Mouse (Mus musculus): ENCODE data around the gene Arfgap3. TPM values are rescaled to one million over a fixed set of nuclear protein-coding genes. Genes with fewer than 3 reads are reported as not detected.
"Not testable (repeated sequence)": the region's sequence is repeated elsewhere in the genome, so short reads cannot be mapped to it uniquely, and the experiment has no call there.

Arfgap3 gene
- polyA plus RNA-seq, 1 experiment, result 139 TPM

DNA sequence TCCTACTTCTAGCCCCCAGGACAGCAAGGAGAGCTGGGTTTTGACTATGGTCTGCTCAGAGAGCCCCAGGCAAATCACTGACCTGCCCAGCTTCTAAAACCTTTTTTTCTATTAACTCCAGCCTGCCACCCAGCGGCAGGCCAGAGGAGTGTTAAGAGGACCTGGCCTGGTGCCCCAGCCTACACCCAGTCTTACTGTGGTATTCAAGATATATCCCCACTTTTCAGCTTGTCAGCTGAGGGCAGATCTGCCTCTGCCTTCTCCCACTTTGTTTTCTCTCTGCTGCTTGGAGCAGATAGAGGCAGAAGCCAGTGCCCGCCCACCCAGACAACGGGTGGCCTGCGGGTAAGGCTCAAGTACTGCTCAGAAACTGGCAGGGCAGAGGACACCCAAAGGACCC lies 25.1 kb upstream of the Arfgap3 start:
- TF ChIP-seq CTCF (IDR thresholded peaks at IDR 0.05; ENCODE audit: control insufficient read depth, insufficient read depth, insufficient replicate concordance, low read depth, low read length), result peak; percentile 34; the same call in 1 of the 2 replicates
- no peak for TF ChIP-seq POLR2A (IDR thresholded peaks at IDR 0.05; ENCODE audit: control insufficient read depth, low read depth, low read length)
- H3K4me1 ChIP-seq (ENCODE audit: control insufficient read depth, insufficient read depth, low read length), result no peaks in the 10 kb centered on the region
- no peak overlapping the region for H3K27ac ChIP-seq (ENCODE audit: control insufficient read depth, insufficient read depth, low read depth, low read length)
- no peak overlapping the region for H3K4me3 ChIP-seq (ENCODE audit: control insufficient read depth, low read depth, low read length)
- no peaks in the 10 kb centered on the region; the same call in 1 of the 2 replicates for H3K36me3 ChIP-seq (ENCODE audit: control insufficient read depth, insufficient read depth, low read length)
- no peaks in the 10 kb centered on the region for H3K27me3 ChIP-seq (ENCODE audit: control insufficient read depth, insufficient read depth, low read length)

DNA sequence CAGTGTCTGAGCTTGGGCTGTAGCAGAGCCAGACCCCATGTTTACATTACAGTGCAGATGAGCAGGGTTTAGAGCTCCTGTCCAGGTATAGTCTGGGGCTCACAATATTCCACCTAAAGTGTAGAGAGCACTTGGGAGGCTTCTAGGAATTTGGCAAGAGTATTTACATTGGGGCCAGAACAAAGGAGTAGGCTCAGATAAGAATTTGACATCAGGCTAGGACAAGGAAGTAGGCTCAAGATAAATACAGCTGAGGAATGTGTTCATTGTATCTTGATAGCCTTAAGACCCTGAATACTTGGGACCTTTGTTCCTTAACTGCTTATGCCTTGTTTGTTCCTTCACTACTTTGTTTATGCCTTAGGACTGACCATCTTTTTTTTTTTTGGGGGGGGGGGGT lies 24.0 kb upstream of the Arfgap3 start:
- Histone ChIP-seq H3K4me3 (ENCODE audit: control insufficient read depth, low read depth, low read length) (no peak overlapping the region), H3K4me1 (ENCODE audit: control insufficient read depth, insufficient read depth, low read length) (peaks cover under 1% of the 10 kb centered on the region; the same call in 1 of the 2 replicates), H3K27me3 (ENCODE audit: control insufficient read depth, insufficient read depth, low read length) (no peaks in the 10 kb centered on the region), H3K36me3 (ENCODE audit: control insufficient read depth, insufficient read depth, low read length) (no peaks in the 10 kb centered on the region; the same call in 1 of the 2 replicates), H3K27ac (ENCODE audit: control insufficient read depth, insufficient read depth, low read depth, low read length) (no peak overlapping the region)
- no peak for TF ChIP-seq CTCF (IDR thresholded peaks at IDR 0.05; ENCODE audit: control insufficient read depth, insufficient read depth, insufficient replicate concordance, low read depth, low read length)
- TF ChIP-seq POLR2A (IDR thresholded peaks at IDR 0.05; ENCODE audit: control insufficient read depth, low read depth, low read length), result no peak

DNA sequence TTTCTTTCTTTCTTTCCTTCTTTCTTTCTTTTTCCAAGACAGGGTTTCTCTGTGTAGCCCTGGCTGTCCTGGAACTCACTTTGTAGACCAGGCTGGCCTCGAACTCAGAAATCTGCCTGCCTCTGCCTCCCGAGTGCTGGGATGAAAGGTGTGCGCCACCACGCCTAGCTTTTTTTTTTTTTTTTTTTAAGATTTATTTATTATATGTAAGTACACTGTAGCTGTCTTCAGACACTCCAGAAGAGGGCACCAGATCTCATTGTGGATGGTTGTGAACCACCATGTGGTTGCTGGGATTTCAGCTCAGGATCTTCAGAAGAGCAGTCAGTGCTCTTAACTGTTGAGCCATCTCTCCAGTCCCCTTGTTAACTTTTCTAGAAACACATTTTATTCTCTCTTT lies 18.7 kb upstream of the Arfgap3 start:
- H3K36me3 ChIP-seq (ENCODE audit: control insufficient read depth, insufficient read depth, low read length); H3K27me3 ChIP-seq (ENCODE audit: control insufficient read depth, insufficient read depth, low read length); H3K4me1 ChIP-seq (ENCODE audit: control insufficient read depth, insufficient read depth, low read length); H3K27ac ChIP-seq (ENCODE audit: control insufficient read depth, insufficient read depth, low read depth, low read length); H3K4me3 ChIP-seq (ENCODE audit: control insufficient read depth, low read depth, low read length): not testable (repeated sequence)

DNA sequence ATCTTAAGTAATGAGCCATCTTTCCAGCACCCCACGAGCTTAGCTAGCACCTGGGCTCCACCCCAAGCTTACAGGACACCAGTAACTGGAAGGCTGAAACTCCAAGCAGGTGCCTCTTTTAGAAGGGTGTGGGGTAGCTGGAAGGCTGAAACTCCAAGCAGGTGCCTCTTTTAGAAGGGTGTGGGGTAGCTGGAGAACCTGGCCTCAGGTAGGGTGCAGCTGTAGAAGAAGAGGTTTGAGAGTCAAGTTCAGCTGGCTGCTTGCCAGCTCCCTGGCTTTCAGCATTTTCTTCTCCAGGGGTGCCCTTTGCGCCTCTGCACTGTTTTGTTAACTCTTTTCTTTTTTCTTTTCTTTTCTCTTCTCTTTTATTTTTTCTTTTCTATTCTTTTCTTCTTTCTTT lies 18.2 kb upstream of the Arfgap3 start:
- H3K4me3 ChIP-seq (ENCODE audit: control insufficient read depth, low read depth, low read length), result no peak overlapping the region
- TF ChIP-seq POLR2A (IDR thresholded peaks at IDR 0.05; ENCODE audit: control insufficient read depth, low read depth, low read length) (no peak), CTCF (IDR thresholded peaks at IDR 0.05; ENCODE audit: control insufficient read depth, insufficient read depth, insufficient replicate concordance, low read depth, low read length) (no peak)
- H3K27ac ChIP-seq (ENCODE audit: control insufficient read depth, insufficient read depth, low read depth, low read length), result no peak overlapping the region
- H3K27me3 ChIP-seq (ENCODE audit: control insufficient read depth, insufficient read depth, low read length), result no peaks in the 10 kb centered on the region
- peaks cover 6% of the 10 kb centered on the region for H3K4me1 ChIP-seq (ENCODE audit: control insufficient read depth, insufficient read depth, low read length)
- peaks cover 8% of the 10 kb centered on the region for H3K36me3 ChIP-seq (ENCODE audit: control insufficient read depth, insufficient read depth, low read length)

DNA sequence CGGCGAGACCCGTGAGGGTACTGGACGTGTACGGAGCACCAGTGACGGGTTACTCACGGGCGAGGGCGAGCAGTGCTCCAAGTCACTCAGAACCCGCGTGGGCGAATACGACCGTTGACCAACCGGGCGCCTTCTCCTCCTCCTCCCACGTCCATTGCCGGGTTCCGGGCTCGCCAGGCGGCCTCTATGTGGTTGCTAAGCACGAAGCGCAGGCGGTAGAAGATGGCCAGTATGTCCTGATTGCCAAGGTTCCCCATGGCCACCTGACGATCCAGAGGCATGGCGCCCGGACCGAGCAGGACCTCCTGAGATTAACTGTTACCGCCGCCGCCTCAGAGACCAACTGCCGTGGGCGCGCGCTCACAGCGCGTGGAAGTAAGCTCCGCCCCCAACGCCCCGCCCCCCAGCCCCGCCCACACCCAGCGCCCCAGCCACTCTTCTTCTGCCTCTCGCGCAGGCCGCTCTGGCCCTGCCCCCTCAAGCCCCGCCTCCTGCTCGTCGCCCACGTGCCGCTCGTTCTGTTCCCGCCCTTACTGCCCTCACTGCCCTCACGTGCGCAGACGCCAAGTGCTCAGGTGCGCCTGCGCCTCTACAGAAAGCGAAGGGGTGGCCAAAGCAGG lies 17.0 kb upstream of the Arfgap3 start:
- Histone ChIP-seq H3K4me1 (ENCODE audit: control insufficient read depth, insufficient read depth, low read length) (peaks cover 6% of the 10 kb centered on the region), H3K36me3 (ENCODE audit: control insufficient read depth, insufficient read depth, low read length) (peaks cover 8% of the 10 kb centered on the region), H3K27me3 (ENCODE audit: control insufficient read depth, insufficient read depth, low read length) (no peaks in the 10 kb centered on the region), H3K27ac (ENCODE audit: control insufficient read depth, insufficient read depth, low read depth, low read length) (peak overlapping the region; percentile 98), H3K4me3 (ENCODE audit: control insufficient read depth, low read depth, low read length) (peak overlapping the region; percentile 97)
- no peak for TF ChIP-seq CTCF (IDR thresholded peaks at IDR 0.05; ENCODE audit: control insufficient read depth, insufficient read depth, insufficient replicate concordance, low read depth, low read length)
- TF ChIP-seq POLR2A (IDR thresholded peaks at IDR 0.05; ENCODE audit: control insufficient read depth, low read depth, low read length), result peak; percentile 92

- no peaks in the 10 kb centered on the region for H3K27me3 ChIP-seq (ENCODE audit: control insufficient read depth, insufficient read depth, low read length)
- TF ChIP-seq CTCF (IDR thresholded peaks at IDR 0.05; ENCODE audit: control insufficient read depth, insufficient read depth, insufficient replicate concordance, low read depth, low read length) (no peak), POLR2A (IDR thresholded peaks at IDR 0.05; ENCODE audit: control insufficient read depth, low read depth, low read length) (no peak)
- H3K4me1 ChIP-seq (ENCODE audit: control insufficient read depth, insufficient read depth, low read length), result peaks cover 6% of the 10 kb centered on the region
- peak overlapping the region; percentile 97; the same call in 1 of the 2 replicates for H3K4me3 ChIP-seq (ENCODE audit: control insufficient read depth, low read depth, low read length)
- H3K27ac ChIP-seq (ENCODE audit: control insufficient read depth, insufficient read depth, low read depth, low read length), result no peak overlapping the region
- H3K36me3 ChIP-seq (ENCODE audit: control insufficient read depth, insufficient read depth, low read length), result peaks cover 8% of the 10 kb centered on the region
Observed at GRCm38 (mm10) chr15:83365697-83366096, 15.7 kb upstream of the Arfgap3 start.

DNA sequence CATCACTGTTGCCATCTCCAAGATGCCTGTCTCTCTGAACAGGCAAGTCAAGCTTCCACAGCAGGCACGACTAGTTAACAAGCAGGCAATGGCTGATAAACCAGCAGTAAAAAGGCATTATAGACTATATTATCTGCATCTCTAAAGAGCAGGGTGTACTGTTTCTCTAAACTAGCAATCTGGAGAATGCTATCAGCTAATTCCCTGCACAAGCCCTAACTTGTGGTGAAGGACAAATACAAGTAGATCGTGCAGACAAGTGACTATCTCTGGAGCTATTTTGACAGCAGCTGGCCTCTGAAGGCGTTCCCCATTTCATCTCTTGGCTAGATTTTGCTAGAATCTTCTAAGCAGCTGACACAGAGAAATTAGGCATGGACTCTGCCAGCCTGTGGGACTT lies 14.1 kb upstream of the Arfgap3 start:
- H3K36me3 ChIP-seq (ENCODE audit: control insufficient read depth, insufficient read depth, low read length), result peaks cover 8% of the 10 kb centered on the region
- no peaks in the 10 kb centered on the region for H3K27me3 ChIP-seq (ENCODE audit: control insufficient read depth, insufficient read depth, low read length)
- TF ChIP-seq CTCF (IDR thresholded peaks at IDR 0.05; ENCODE audit: control insufficient read depth, insufficient read depth, insufficient replicate concordance, low read depth, low read length) (no peak), POLR2A (IDR thresholded peaks at IDR 0.05; ENCODE audit: control insufficient read depth, low read depth, low read length) (no peak)
- no peak overlapping the region for H3K27ac ChIP-seq (ENCODE audit: control insufficient read depth, insufficient read depth, low read depth, low read length)
- H3K4me3 ChIP-seq (ENCODE audit: control insufficient read depth, low read depth, low read length), result no peak overlapping the region; the same call in 1 of the 2 replicates
- H3K4me1 ChIP-seq (ENCODE audit: control insufficient read depth, insufficient read depth, low read length), result peaks cover 6% of the 10 kb centered on the region

DNA sequence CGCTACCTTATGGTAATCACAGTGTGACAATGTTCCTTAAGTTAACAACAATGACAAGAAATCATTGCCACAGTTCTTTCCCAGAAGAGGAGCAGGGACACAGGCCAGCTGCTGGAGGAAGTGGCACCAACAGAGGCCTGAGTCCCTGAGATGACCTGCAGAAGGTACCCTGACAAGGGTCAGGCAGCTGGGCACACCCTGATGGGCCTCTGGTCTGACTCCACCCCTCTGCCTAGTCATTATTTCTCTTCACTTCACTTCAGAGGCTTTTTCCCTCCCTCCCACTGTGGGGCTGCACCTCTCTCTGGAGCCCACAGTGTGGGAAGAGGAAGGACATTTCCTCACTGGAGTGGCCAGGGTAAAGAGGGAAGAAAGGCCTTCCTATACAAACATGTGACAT lies 12.8 kb upstream of the Arfgap3 start:
- not testable (repeated sequence) for H3K4me1 ChIP-seq (ENCODE audit: control insufficient read depth, insufficient read depth, low read length); H3K4me3 ChIP-seq (ENCODE audit: control insufficient read depth, low read depth, low read length)
- peaks cover 10% of the 10 kb centered on the region for H3K36me3 ChIP-seq (ENCODE audit: control insufficient read depth, insufficient read depth, low read length)

DNA sequence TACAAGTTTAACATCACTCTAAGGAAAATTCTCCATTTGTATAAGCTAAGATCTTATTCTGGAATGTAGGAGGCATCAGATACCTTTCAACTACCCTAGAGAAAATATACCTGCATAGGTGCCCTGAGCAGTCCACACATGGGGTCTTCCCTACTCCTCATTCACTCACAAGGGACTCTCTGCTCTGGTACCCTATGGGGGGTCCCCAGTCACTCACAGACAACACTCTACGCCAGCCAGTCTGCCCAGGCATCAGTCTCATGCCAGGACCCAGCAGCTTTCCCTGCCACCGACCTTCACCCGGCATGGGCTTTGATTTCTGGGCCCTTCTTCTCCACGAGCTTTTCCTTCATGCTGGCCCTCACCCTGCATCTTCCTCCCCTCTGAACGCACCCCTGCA lies 10.9 kb upstream of the Arfgap3 start:
- H3K27me3 ChIP-seq (ENCODE audit: control insufficient read depth, insufficient read depth, low read length); H3K36me3 ChIP-seq (ENCODE audit: control insufficient read depth, insufficient read depth, low read length); H3K4me3 ChIP-seq (ENCODE audit: control insufficient read depth, low read depth, low read length); H3K27ac ChIP-seq (ENCODE audit: control insufficient read depth, insufficient read depth, low read depth, low read length); H3K4me1 ChIP-seq (ENCODE audit: control insufficient read depth, insufficient read depth, low read length): not testable (repeated sequence)

More for the DNA sequence above, 12.8 kb upstream of the Arfgap3 start:
- H3K27ac ChIP-seq (ENCODE audit: control insufficient read depth, insufficient read depth, low read depth, low read length); H3K27me3 ChIP-seq (ENCODE audit: control insufficient read depth, insufficient read depth, low read length): not testable (repeated sequence)
